Mouse (Mus musculus) cerebellum, adult 2 months (tissue): Measurements from ENCODE around the gene Ugt1a2.

Experiments
- CTCF ChIP-seq: fragments of 200-500 bp; IDR thresholded peaks from 2 replicates; pipeline ENCODE4 v1.5.1; 2011; ENCODE audit warnings: low read depth, mild to moderate bottlenecking, control low read depth, low read length, moderate library complexity, borderline replicate concordance; ENCODE audit not compliant: insufficient read depth
- POLR2A ChIP-seq: fragments of 200-500 bp; IDR thresholded peaks from 2 replicates; pipeline ENCODE4 v1.6.1; 2011; ENCODE audit warnings: low read length, control low read depth, borderline replicate concordance; ENCODE audit not compliant: insufficient read depth

- TF ChIP-seq CTCF (no peak), POLR2A (no peak)
These were observed 36.9 kb downstream of the Ugt1a2 start for GRCm38 (mm10) chr1:88237311-88237710.
